Comparison of ENCODE assay signal across 15 mouse cellular contexts in genomic region chr7:100463194-100463593, GRCm38 (mm10). TPM values are rescaled to one million over a fixed set of nuclear protein-coding genes. Genes with fewer than 3 reads are reported as not detected.
DNase-seq lines count a peak whose midpoint lies in the region; ATAC-seq lines count a peak whose summit lies in the region.
"Had no signal": no experiment of that assay in that cellular context is flagged by ENCODE, and none has a peak within 500 bp of the region (broad histone marks: within the 10 kb centered on the region; RNA-seq: fewer than 3 reads in every experiment).

No protein-coding gene starts in this region.

- peak; percentile 53 for ATAC-seq in liver, embryonic 13.5 days (ENCODE audit: low read depth)
- ATAC-seq: intestine, embryonic 16.5 days had no signal

- peaks cover 47% of the 10 kb centered on the region for H3K36me3 ChIP-seq in liver, embryonic 13.5 days

- peak overlapping the region; percentile 70 for H3K4me3 ChIP-seq in liver, embryonic 13.5 days (replicated peaks)
- H3K4me3 ChIP-seq: embryonic facial prominence, embryonic 13.5 days; limb, embryonic 15.5 days; neural tube, embryonic 15.5 days had no signal

- DNase-seq in embryo, embryonic 10 days (ENCODE audit: low spot score), result peak; percentile 14
- no peak for DNase-seq in embryo, embryonic 11 days
- DNase-seq in ovary, adult 18-20 months (ENCODE audit: low spot score), result peak; percentile 39
- DNase-seq in ovary, postnatal 14 days (ENCODE audit: low spot score), result no peak
- peak; percentile 85 for DNase-seq in liver, embryonic 13.5 days
- peak; percentile 78 to 81 for DNase-seq in spleen, postnatal 4 days (ENCODE audit: low spot score in 2 of 2)
- DNase-seq in testis, postnatal 14 days (ENCODE audit: low spot score), result no peak
- DNase-seq in thymus, adult 18-20 months, result no peak
- DNase-seq: adrenal gland, postnatal 36 days; cerebellum, postnatal 14 days; gastrocnemius, postnatal 36 days had no signal

- H3K9me3 ChIP-seq in liver, embryonic 13.5 days (replicated peaks), result no peaks in the 10 kb centered on the region
- H3K9me3 ChIP-seq: embryonic facial prominence, embryonic 13.5 days; limb, embryonic 15.5 days; neural tube, embryonic 15.5 days had no signal

- peak overlapping the region; percentile 85 for H3K4me2 ChIP-seq in liver, embryonic 13.5 days
- H3K4me2 ChIP-seq: embryonic facial prominence, embryonic 13.5 days; limb, embryonic 15.5 days; neural tube, embryonic 15.5 days had no signal

- peaks cover 97% of the 10 kb centered on the region for H3K4me1 ChIP-seq in liver, embryonic 13.5 days (replicated peaks)

- no peaks in the 10 kb centered on the region for H3K27me3 ChIP-seq in liver, embryonic 13.5 days
- H3K27me3 ChIP-seq: embryonic facial prominence, embryonic 13.5 days; limb, embryonic 15.5 days; neural tube, embryonic 15.5 days had no signal

- peak overlapping the region; percentile 100 for H3K27ac ChIP-seq in liver, embryonic 13.5 days
- H3K27ac ChIP-seq: embryonic facial prominence, embryonic 13.5 days; limb, embryonic 15.5 days; neural tube, embryonic 15.5 days had no signal

- 23% methylated on average over 9 of the region's 9 CpGs for WGBS in liver, embryonic 13.5 days (ENCODE audit: insufficient replicate concordance)

- H3K9ac ChIP-seq in liver, embryonic 13.5 days, result peak overlapping the region; percentile 94
- H3K9ac ChIP-seq: embryonic facial prominence, embryonic 13.5 days; limb, embryonic 15.5 days; neural tube, embryonic 15.5 days had no signal

RNA-seq across cellular contexts. Expression of gene Ucp3, which starts 9.6 kb away (rescaled TPM):
- polyA plus RNA-seq in liver, embryonic 13.5 days (2015; fragmentation: Nextera tagmentation; extraction: Ambion mirVana), result not detected in 2 replicates
- polyA plus RNA-seq: embryonic facial prominence, embryonic 13.5 days; intestine, embryonic 16.5 days; neural tube, embryonic 15.5 days had no signal

RNA-seq across cellular contexts. Expression of gene Ucp2, which starts 29.9 kb away (rescaled TPM):
- 673 and 808 TPM in 2 replicates for polyA plus RNA-seq in liver, embryonic 13.5 days (2015; fragmentation: Nextera tagmentation; extraction: Ambion mirVana)

RNA-seq across cellular contexts. Expression of gene Dnajb13, which starts 51.6 kb away (rescaled TPM):
- 2.5 TPM in 2 replicates for polyA plus RNA-seq in liver, embryonic 13.5 days (2015; fragmentation: Nextera tagmentation; extraction: Ambion mirVana)

Comparison
In these comparisons a context has a peak if more than half of its experiments do, and no peak if none do; other contexts are left out.
1. DNase-seq: peak in embryo, embryonic 10 days (single experiment), ovary, adult 18-20 months (single experiment), liver, embryonic 13.5 days (single experiment) and spleen, postnatal 4 days (2 of 2); none in embryo, embryonic 11 days (single experiment), ovary, postnatal 14 days (single experiment), testis, postnatal 14 days (single experiment) and thymus, adult 18-20 months (0 of 2).